Mouse (Mus musculus): ENCODE measurements at regions not wholly inside any gene's neighbourhood (a gene's known extent, or its start where the extent isn't known, plus 50 kb on each side); places are given as distances from the start of the nearest gene placed in this dataset.
A peak's percentile ranks its signal among the peaks of the same experiment; 100 is the strongest.

GRCm38 (mm10) chr4:131316041-131316440 lies 371.9 kb downstream of the Matn1 start:
- H3K4me3 ChIP-seq (replicated peaks in 1 of 3; ENCODE audit: low read depth in 2 of 3, low read length in 2 of 3, poor library complexity in 1 of 3): no peak overlapping the region
- in situ Hi-C loops (cut with MboI; ENCODE audit: low pct_ligation_motif_present, low pct_unique_long_range_greater_than_20kb, low sequenced_read_pairs) (no loop called here), dilution Hi-C loops (cut with MboI; ENCODE audit: extremely low pct_ligation_motif_present, extremely low pct_unique_long_range_greater_than_20kb, low sequenced_read_pairs) (no loop called here)
- H3K36me3 ChIP-seq (replicated peaks in 1 of 2; ENCODE audit: control insufficient read depth in 1 of 2, insufficient read depth in 1 of 2, low read length in 1 of 2): no peaks in the 10 kb centered on the region
- H3K27ac ChIP-seq (ENCODE audit: insufficient read depth, low read depth): no peak overlapping the region
- no peaks in the 10 kb centered on the region for H3K79me2 ChIP-seq (replicated peaks; ENCODE audit: control insufficient read depth, extremely low read depth, insufficient read depth, poor library complexity, severe bottlenecking)
- H3K9ac ChIP-seq (ENCODE audit: insufficient read depth, low read depth): no peak overlapping the region
- no peak for DNase-seq (ENCODE audit: extremely low read depth)
- TF ChIP-seq JUN (IDR thresholded peaks at IDR 0.05; ENCODE audit: insufficient read depth, low read depth, low read length) (no peak), CHD2 (IDR thresholded peaks at IDR 0.05; ENCODE audit: low read length) (no peak), SIN3A (IDR thresholded peaks at IDR 0.05; ENCODE audit: low read length) (no peak), ZKSCAN1 (IDR thresholded peaks at IDR 0.05; ENCODE audit: borderline replicate concordance, low read depth, low read length) (no peak), BHLHE40 (IDR thresholded peaks at IDR 0.05; ENCODE audit: low read depth, low read length) (no peak), USF2 (conservative IDR thresholded peaks at IDR 0.05; ENCODE audit: low read depth, low read length) (no peak), TCF12 (IDR thresholded peaks at IDR 0.05; ENCODE audit: low read depth, low read length) (no peak), ZNF384 (IDR thresholded peaks at IDR 0.05; ENCODE audit: low read depth, low read length) (no peak), E2F4 (IDR thresholded peaks at IDR 0.05; ENCODE audit: insufficient replicate concordance, low read depth, low read length) (no peak), MXI1 (IDR thresholded peaks at IDR 0.05; ENCODE audit: low read depth, low read length) (no peak), IRF4 (IDR thresholded peaks at IDR 0.05; ENCODE audit: low read depth, low read length) (no peak), MAFK (IDR thresholded peaks at IDR 0.05; ENCODE audit: insufficient replicate concordance, low read length) (no peak), POLR2AphosphoS2 (IDR thresholded peaks at IDR 0.05; ENCODE audit: low read depth, low read length) (no peak), POLR2A (IDR thresholded peaks at IDR 0.05; ENCODE audit: low read depth, low read length) (no peak), NELFE (IDR thresholded peaks at IDR 0.05; ENCODE audit: low read depth, low read length) (no peak), ZMIZ1 (IDR thresholded peaks at IDR 0.05; ENCODE audit: low read depth, low read length) (no peak), PAX5 (IDR thresholded peaks at IDR 0.05; ENCODE audit: low read length) (no peak), TBP (conservative IDR thresholded peaks at IDR 0.05; ENCODE audit: low read depth, low read length) (no peak), RCOR1 (conservative IDR thresholded peaks at IDR 0.05; ENCODE audit: low read depth, low read length) (no peak), ZC3H11A (IDR thresholded peaks at IDR 0.05; ENCODE audit: low read depth, low read length) (no peak)
- H3K9me3 ChIP-seq (replicated peaks; ENCODE audit: low read length): peaks cover 4% of the 10 kb centered on the region
- H3K4me1 ChIP-seq (ENCODE audit: control insufficient read depth in 1 of 2, insufficient read depth in 2 of 2): peaks cover 0 to 7% of the 10 kb centered on the region in 2 experiments; a peak in 1 of 4 replicates
- peaks cover 73% of the 10 kb centered on the region for H3K27me3 ChIP-seq (replicated peaks)
- no peak overlapping the region for H3K4me2 ChIP-seq (ENCODE audit: insufficient read depth, low read depth, poor library complexity, severe bottlenecking)

- dilution Hi-C loops (cut with MboI; ENCODE audit: extremely low pct_ligation_motif_present, extremely low pct_unique_long_range_greater_than_20kb, low sequenced_read_pairs) (no loop called here), in situ Hi-C loops (cut with MboI; ENCODE audit: low pct_ligation_motif_present, low pct_unique_long_range_greater_than_20kb, low sequenced_read_pairs) (no loop called here)
- no peak overlapping the region for H3K4me2 ChIP-seq (ENCODE audit: insufficient read depth, low read depth, poor library complexity, severe bottlenecking)
Measured at GRCm38 (mm10) chr4:131322323-131322722, 378.1 kb downstream of the Matn1 start.

More at GRCm38 (mm10) chr4:131322323-131322722, 378.1 kb downstream of the Matn1 start:
- peaks cover 57% of the 10 kb centered on the region for H3K27me3 ChIP-seq (replicated peaks)
- no peak overlapping the region for H3K9ac ChIP-seq (ENCODE audit: insufficient read depth, low read depth)
- TF ChIP-seq RAD21 (IDR thresholded peaks at IDR 0.05; ENCODE audit: low read depth, low read length) (peak; percentile 21), SMC3 (IDR thresholded peaks at IDR 0.05; ENCODE audit: low read depth, low read length) (peak; percentile 53), CTCF (conservative IDR thresholded peaks at IDR 0.05 in 1 of 2, IDR thresholded peaks at IDR 0.05 in 1 of 2; ENCODE audit: low read depth in 2 of 2, low read length in 2 of 2) (peak in 1 of 2 experiments; percentile 54; a peak in 2 of 4 replicates), MAFK (IDR thresholded peaks at IDR 0.05; ENCODE audit: insufficient replicate concordance, low read length) (no peak)
- H3K79me2 ChIP-seq (replicated peaks; ENCODE audit: control insufficient read depth, extremely low read depth, insufficient read depth, poor library complexity, severe bottlenecking): no peaks in the 10 kb centered on the region
- H3K4me3 ChIP-seq (replicated peaks in 1 of 3; ENCODE audit: low read depth in 2 of 3, low read length in 2 of 3, poor library complexity in 1 of 3): no peak overlapping the region
- H3K4me1 ChIP-seq (ENCODE audit: control insufficient read depth in 1 of 2, insufficient read depth in 2 of 2): no peaks in the 10 kb centered on the region
- H3K36me3 ChIP-seq (replicated peaks in 1 of 2; ENCODE audit: control insufficient read depth in 1 of 2, insufficient read depth in 1 of 2, low read length in 1 of 2): no peaks in the 10 kb centered on the region
- no peaks in the 10 kb centered on the region for H3K9me3 ChIP-seq (replicated peaks; ENCODE audit: low read length)
- DNase-seq (ENCODE audit: extremely low read depth): no peak
- no peak overlapping the region for H3K27ac ChIP-seq (ENCODE audit: insufficient read depth, low read depth)

All from CH12.LX (cell line).